Mouse (Mus musculus) CH12.LX (cell line): Measurements from ENCODE around the gene Pcgf6. TPM values are rescaled to one million over a fixed set of nuclear protein-coding genes. Genes with fewer than 3 reads are reported as not detected.

Source experiments
- DNase-seq: peaks from one replicate; pipeline ENCODE4 v3.0.0-alpha.2; 2013; ENCODE audit errors: extremely low read depth
- H3K27ac ChIP-seq: 2 replicates; pipeline ENCODE4 v1.5.1; 2012; ENCODE audit warnings: low read depth, mild to moderate bottlenecking, control low read depth, moderate library complexity; ENCODE audit not compliant: insufficient read depth
- H3K27me3 ChIP-seq: replicated peaks from 2 replicates; pipeline ENCODE3; 2012; ENCODE audit warnings: inconsistent platforms
- H3K36me3 ChIP-seq, 2 experiments: replicated peaks in 1 of 2; 2 replicates each; pipeline versions ENCODE3 to v1.6.1; 2012; ENCODE audit warnings: inconsistent platforms in 1 of 2, low read length in 1 of 2, mild to moderate bottlenecking in 1 of 2, mixed read lengths in 1 of 2, moderate library complexity in 1 of 2; ENCODE audit not compliant: control insufficient read depth in 1 of 2, insufficient read depth in 1 of 2
- H3K4me1 ChIP-seq, 2 experiments: 2 replicates each; pipeline ENCODE4 v1.6.1; 2012; ENCODE audit warnings: inconsistent platforms in 1 of 2, moderate library complexity in 1 of 2; ENCODE audit not compliant: insufficient read depth in 2 of 2, control insufficient read depth in 1 of 2
- H3K4me2 ChIP-seq: 2 replicates; pipeline ENCODE4 v1.6.1; 2012; ENCODE audit warnings: low read depth, mild to moderate bottlenecking, control low read depth; ENCODE audit not compliant: poor library complexity, insufficient read depth, severe bottlenecking
- H3K4me3 ChIP-seq, 3 experiments: fragments of 150-350 bp in 1 of 3; sonication (generic) in 1 of 3; replicated peaks in 1 of 3; 2 replicates each; pipeline versions ENCODE3 to v1.5.1; 2011 to 2012; ENCODE audit warnings: low read depth in 2 of 3, low read length in 2 of 3, mild to moderate bottlenecking in 2 of 3, moderate library complexity in 2 of 3, control low read depth in 1 of 3, improper control_type of control experiment in 1 of 3, inconsistent platforms in 1 of 3, mixed read lengths in 1 of 3; ENCODE audit not compliant: poor library complexity in 1 of 3
- H3K79me2 ChIP-seq: replicated peaks from 2 replicates; pipeline ENCODE4 v1.6.1; 2012; ENCODE audit warnings: mild to moderate bottlenecking, moderate library complexity; ENCODE audit not compliant: control insufficient read depth, poor library complexity, insufficient read depth, severe bottlenecking; ENCODE audit errors: extremely low read depth
- H3K9ac ChIP-seq: 2 replicates; pipeline ENCODE4 v1.6.1; 2012; ENCODE audit warnings: low read depth, mild to moderate bottlenecking, control low read depth, moderate library complexity; ENCODE audit not compliant: insufficient read depth
- H3K9me3 ChIP-seq: replicated peaks from 2 replicates; pipeline ENCODE3; 2012; ENCODE audit warnings: low read length, inconsistent platforms, mixed read lengths
- BHLHE40 ChIP-seq: IDR thresholded peaks from 2 replicates; pipeline ENCODE4 v1.6.1; 2011; ENCODE audit warnings: mild to moderate bottlenecking, low read depth, low read length, improper control_type of control experiment
- CHD1 ChIP-seq: IDR thresholded peaks from 2 replicates; pipeline ENCODE4 v1.6.1; 2012; ENCODE audit warnings: low read depth, low read length, improper control_type of control experiment, inconsistent platforms
- CTCF ChIP-seq, 2 experiments: IDR thresholded peaks in 1 of 2; conservative IDR thresholded peaks in 1 of 2; 2 replicates each; pipeline ENCODE4 v1.5.1; 2011 to 2012; ENCODE audit warnings: low read depth in 2 of 2, low read length in 2 of 2, improper control_type of control experiment in 1 of 2, inconsistent platforms in 1 of 2, mild to moderate bottlenecking in 1 of 2, moderate library complexity in 1 of 2
- E2F4 ChIP-seq: IDR thresholded peaks from 2 replicates; pipeline ENCODE4 v1.6.1; 2011; ENCODE audit warnings: low read depth, low read length, improper control_type of control experiment; ENCODE audit not compliant: insufficient replicate concordance
- EP300 ChIP-seq: IDR thresholded peaks from 2 replicates; pipeline ENCODE4 v1.6.1; 2011; ENCODE audit warnings: low read length, improper control_type of control experiment
- ETS1 ChIP-seq: conservative IDR thresholded peaks from 2 replicates; pipeline ENCODE4 v1.6.1; 2012; ENCODE audit warnings: low read depth, mild to moderate bottlenecking, inconsistent platforms, low read length, improper control_type of control experiment, moderate library complexity
- GABPA ChIP-seq: IDR thresholded peaks from 2 replicates; pipeline ENCODE4 v1.6.1; 2012; ENCODE audit warnings: low read depth, low read length, improper control_type of control experiment, inconsistent platforms; ENCODE audit not compliant: insufficient replicate concordance
- HCFC1 ChIP-seq: IDR thresholded peaks from 2 replicates; pipeline ENCODE4 v1.6.1; 2012; ENCODE audit warnings: low read depth, mild to moderate bottlenecking, inconsistent platforms, low read length, improper control_type of control experiment
- JUND ChIP-seq: conservative IDR thresholded peaks from 2 replicates; pipeline ENCODE4 v1.6.1; 2011; ENCODE audit warnings: low read depth, low read length, improper control_type of control experiment
- KAT2A ChIP-seq: IDR thresholded peaks from 2 replicates; pipeline ENCODE4 v1.6.1; 2012; ENCODE audit warnings: low read length, improper control_type of control experiment, inconsistent platforms; ENCODE audit not compliant: insufficient replicate concordance
- MAZ ChIP-seq: IDR thresholded peaks from 2 replicates; pipeline ENCODE4 v1.6.1; 2012; ENCODE audit warnings: low read depth, mild to moderate bottlenecking, inconsistent platforms, low read length, improper control_type of control experiment, moderate library complexity
- MEF2A ChIP-seq: IDR thresholded peaks from 2 replicates; pipeline ENCODE4 v1.6.1; 2014; ENCODE audit warnings: low read depth, mild to moderate bottlenecking, inconsistent platforms, low read length, improper control_type of control experiment, borderline replicate concordance
- MXI1 ChIP-seq: IDR thresholded peaks from 2 replicates; pipeline ENCODE4 v1.6.1; 2011; ENCODE audit warnings: mild to moderate bottlenecking, low read depth, low read length, improper control_type of control experiment
- MYC ChIP-seq: IDR thresholded peaks from 2 replicates; pipeline ENCODE4 v1.6.1; 2011; ENCODE audit warnings: low read depth, mild to moderate bottlenecking, improper control_type of control experiment, low read length
- NRF1 ChIP-seq: IDR thresholded peaks from 2 replicates; pipeline ENCODE4 v1.6.1; 2014; ENCODE audit warnings: low read depth, mild to moderate bottlenecking, inconsistent platforms, low read length, improper control_type of control experiment, moderate library complexity
- POLR2A ChIP-seq: IDR thresholded peaks from 2 replicates; pipeline ENCODE4 v1.6.1; 2011; ENCODE audit warnings: low read depth, mild to moderate bottlenecking, improper control_type of control experiment, low read length
- RAD21 ChIP-seq: IDR thresholded peaks from 2 replicates; pipeline ENCODE4 v1.6.1; 2011; ENCODE audit warnings: low read depth, mild to moderate bottlenecking, low read length, improper control_type of control experiment, moderate library complexity
- RCOR1 ChIP-seq: conservative IDR thresholded peaks from 2 replicates; pipeline ENCODE4 v1.6.1; 2012; ENCODE audit warnings: low read depth, mild to moderate bottlenecking, inconsistent platforms, low read length, improper control_type of control experiment
- SMC3 ChIP-seq: IDR thresholded peaks from 2 replicates; pipeline ENCODE4 v1.6.1; 2011; ENCODE audit warnings: low read depth, low read length, improper control_type of control experiment
- TCF12 ChIP-seq: IDR thresholded peaks from 2 replicates; pipeline ENCODE4 v1.6.1; 2014; ENCODE audit warnings: low read depth, mild to moderate bottlenecking, inconsistent platforms, low read length, improper control_type of control experiment
- UBTF ChIP-seq: IDR thresholded peaks from 2 replicates; pipeline ENCODE4 v1.6.1; 2012; ENCODE audit warnings: low read depth, mild to moderate bottlenecking, inconsistent platforms, low read length, improper control_type of control experiment, moderate library complexity
- USF2 ChIP-seq: conservative IDR thresholded peaks from 2 replicates; pipeline ENCODE4 v1.6.1; 2011; ENCODE audit warnings: low read depth, low read length, improper control_type of control experiment
- ZKSCAN1 ChIP-seq: IDR thresholded peaks from 2 replicates; pipeline ENCODE4 v1.6.1; 2012; ENCODE audit warnings: low read depth, inconsistent platforms, low read length, improper control_type of control experiment, borderline replicate concordance
- ZMIZ1 ChIP-seq: IDR thresholded peaks from 2 replicates; pipeline ENCODE4 v1.6.1; 2012; ENCODE audit warnings: low read depth, mild to moderate bottlenecking, inconsistent platforms, low read length, improper control_type of control experiment
- dilution Hi-C: fragments of 300-500 bp; cut with MboI; formaldehyde crosslinking; loops from 2 replicates; pipeline ENCODE4 v1.14.3; 2020; ENCODE audit warnings: low sequenced_read_pairs; ENCODE audit not compliant: extremely low pct_unique_long_range_greater_than_20kb, extremely low pct_ligation_motif_present
- in situ Hi-C: fragments of 300-500 bp; cut with MboI; formaldehyde crosslinking; loops from 3 replicates; pipeline ENCODE4 v1.14.3; 2019; ENCODE audit warnings: low sequenced_read_pairs, low pct_ligation_motif_present, low pct_unique_long_range_greater_than_20kb, mixed read lengths
- polyA plus RNA-seq: library from polyadenylated mRNA; unstranded; fragments of >175 nt; gene quantifications from 2 replicates; pipeline ENCODE4 v1.2.1, GENCODE M21; 2012; ENCODE audit warnings: low read depth; ENCODE audit not compliant: insufficient read length
- total RNA-seq, 2 experiments: library from RNA; depleted of rRNA; stranded (reverse); fragments of 300-350 nt in 1 of 2; fragments of >200 nt in 1 of 2; gene quantifications; 2 replicates each; pipeline ENCODE4 v1.2.3; 2012 to 2014

The Pcgf6 gene
- total and polyA plus RNA-seq, 3 experiments: 17.3 to 43.8 (median 39.7) TPM

DNA sequence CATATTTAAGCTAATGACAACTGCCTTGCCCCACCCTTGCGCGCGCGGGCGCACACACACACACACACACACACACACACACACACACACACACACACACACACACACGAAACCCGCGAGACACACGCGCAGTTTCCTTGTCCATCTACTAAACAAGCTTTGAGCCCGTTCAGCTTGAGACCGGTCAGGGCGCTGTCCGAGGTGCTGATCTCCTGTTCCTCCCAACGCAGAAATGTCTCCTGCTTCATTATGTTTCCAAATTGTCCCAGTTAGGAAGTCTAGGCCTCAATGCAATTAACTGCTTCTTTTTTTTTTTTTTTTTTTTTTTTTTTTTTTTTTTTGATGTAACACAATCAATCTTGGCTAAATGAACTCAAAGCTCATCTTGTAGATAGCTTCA is 34.2 kb downstream of the Pcgf6 start:
- H3K36me3 ChIP-seq: no peaks in the 10 kb centered on the region
- H3K4me3 ChIP-seq: no peak overlapping the region
- 0 out of 4 replicates have a peak, but pooled peaks cover 0 to under 1% of the 10 kb centered on the region in 2 experiments for H3K4me1 ChIP-seq
- H3K27me3 ChIP-seq: no peaks in the 10 kb centered on the region
- no peak overlapping the region for H3K27ac ChIP-seq
- DNase-seq: peak; percentile 23
- H3K9me3 ChIP-seq: peaks cover 20% of the 10 kb centered on the region
- no peak overlapping the region for H3K4me2 ChIP-seq
- TF ChIP-seq POLR2A (no peak), NRF1 (no peak), E2F4 (no peak), MXI1 (no peak), TCF12 (no peak), USF2 (no peak), RAD21 (no peak), ZKSCAN1 (no peak), BHLHE40 (no peak), MYC (no peak)
- in situ Hi-C loops: no loop called here
- no peak overlapping the region for H3K9ac ChIP-seq
- dilution Hi-C loops: no loop called here
- H3K79me2 ChIP-seq: no peaks in the 10 kb centered on the region

- H3K4me3 ChIP-seq: no peak overlapping the region
- no peaks in the 10 kb centered on the region for H3K27me3 ChIP-seq
- H3K4me2 ChIP-seq: no peak overlapping the region
- in situ Hi-C loops: no loop called here
- H3K4me1 ChIP-seq: no peaks in the 10 kb centered on the region
- TF ChIP-seq NRF1: no peak
- TF ChIP-seq E2F4: no peak
- TF ChIP-seq GABPA: no peak
- no peak for TF ChIP-seq ZMIZ1
- no peak for TF ChIP-seq KAT2A
- TF ChIP-seq POLR2A: no peak
- TF ChIP-seq, all 38 proteins: peak for 0
- Histone ChIP-seq H3K27ac (no peak overlapping the region), H3K36me3 (no peaks in the 10 kb centered on the region), H3K9me3 (peaks cover 20% of the 10 kb centered on the region), H3K79me2 (no peaks in the 10 kb centered on the region), H3K9ac (no peak overlapping the region)
- dilution Hi-C loops: no loop called here
- DNase-seq: no peak
These were observed 34.7 kb downstream of the Pcgf6 start for GRCm38 (mm10) chr19:47015965-47016364.

- dilution Hi-C loops: no loop called here
These were observed 35.3 kb downstream of the Pcgf6 start for GRCm38 (mm10) chr19:47015396-47015795.

More at GRCm38 (mm10) chr19:47015396-47015795, 35.3 kb downstream of the Pcgf6 start:
- no peaks in the 10 kb centered on the region for H3K79me2 ChIP-seq
- TF ChIP-seq ETS1 (no peak), USF2 (no peak), HCFC1 (no peak), RCOR1 (no peak), CTCF (conservative IDR thresholded peaks at IDR 0.05 in 1 of 2, IDR thresholded peaks at IDR 0.05 in 1 of 2; ENCODE audit: low read depth in 2 of 2, low read length in 2 of 2) (no peak), POLR2A (no peak), EP300 (no peak), SMC3 (no peak), UBTF (no peak), MEF2A (no peak), CHD1 (no peak), JUND (no peak), MAZ (no peak)
- H3K4me1 ChIP-seq: no peaks in the 10 kb centered on the region
- no peak overlapping the region for H3K4me3 ChIP-seq
- no peak for DNase-seq
- H3K27me3 ChIP-seq: no peaks in the 10 kb centered on the region
- H3K27ac ChIP-seq: no peak overlapping the region
- H3K9ac ChIP-seq: no peak overlapping the region
- in situ Hi-C loops: no loop called here
- H3K36me3 ChIP-seq: no peaks in the 10 kb centered on the region
- no peak overlapping the region for H3K4me2 ChIP-seq
- peaks cover 20% of the 10 kb centered on the region for H3K9me3 ChIP-seq
